Mouse (Mus musculus): ENCODE results near the gene Agbl5. TPM values are rescaled to one million over a fixed set of nuclear protein-coding genes. Genes with fewer than 3 reads are reported as not detected.

The Agbl5 gene
- polyA plus RNA-seq, 1 experiment: 5.2 TPM

DNA sequence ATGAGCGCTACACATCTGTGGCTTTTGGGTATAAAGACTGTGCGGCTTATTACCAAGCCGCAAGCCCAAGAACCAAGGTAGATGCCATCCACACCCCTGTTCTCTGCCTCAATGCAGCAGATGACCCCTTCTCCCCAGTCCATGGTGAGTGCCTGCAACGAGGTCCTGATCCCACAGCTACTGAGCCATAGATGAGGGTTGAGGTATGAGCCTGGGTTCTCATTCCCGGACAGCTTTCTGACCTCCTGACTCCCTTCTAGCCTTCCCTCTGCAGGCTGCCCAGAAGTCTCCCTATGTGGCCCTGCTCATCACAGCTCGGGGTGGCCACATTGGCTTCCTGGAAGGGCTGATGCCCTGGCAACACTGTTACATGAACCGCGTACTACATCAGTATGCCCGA, 66.1 kb downstream of the Agbl5 start:
- peaks cover 61% of the 10 kb centered on the region for H3K36me3 ChIP-seq (ENCODE audit: control insufficient read depth, insufficient read depth)
- peaks cover 59% of the 10 kb centered on the region for H3K79me2 ChIP-seq (ENCODE audit: control insufficient read depth, insufficient read depth)
- no peaks in the 10 kb centered on the region for H3K27me3 ChIP-seq (ENCODE audit: control insufficient read depth, insufficient read depth, insufficient read length)
- peaks cover 32% of the 10 kb centered on the region for H3K79me3 ChIP-seq (ENCODE audit: low read depth)
- no peak overlapping the region for H3K4me3 ChIP-seq (ENCODE audit: insufficient read depth, poor library complexity, severe bottlenecking)
- TF ChIP-seq MYOD1 (IDR thresholded peaks at IDR 0.05; ENCODE audit: control insufficient read depth, insufficient read length, low read depth) (no peak), MYOG (IDR thresholded peaks at IDR 0.05; ENCODE audit: control insufficient read depth, extremely low read depth, insufficient read length) (no peak), CTCF (IDR thresholded peaks at IDR 0.05; ENCODE audit: control insufficient read depth, insufficient read depth, insufficient read length) (no peak), USF1 (IDR thresholded peaks at IDR 0.05; ENCODE audit: low read depth) (no peak), CEBPB (IDR thresholded peaks at IDR 0.05; ENCODE audit: low read depth) (no peak), FOSL1 (IDR thresholded peaks at IDR 0.05; ENCODE audit: insufficient read depth, low read length, poor library complexity, severe bottlenecking) (no peak), MAX (IDR thresholded peaks at IDR 0.05) (no peak)
- H3ac ChIP-seq (ENCODE audit: control insufficient read depth, insufficient read length, low read depth): no peak overlapping the region

DNA sequence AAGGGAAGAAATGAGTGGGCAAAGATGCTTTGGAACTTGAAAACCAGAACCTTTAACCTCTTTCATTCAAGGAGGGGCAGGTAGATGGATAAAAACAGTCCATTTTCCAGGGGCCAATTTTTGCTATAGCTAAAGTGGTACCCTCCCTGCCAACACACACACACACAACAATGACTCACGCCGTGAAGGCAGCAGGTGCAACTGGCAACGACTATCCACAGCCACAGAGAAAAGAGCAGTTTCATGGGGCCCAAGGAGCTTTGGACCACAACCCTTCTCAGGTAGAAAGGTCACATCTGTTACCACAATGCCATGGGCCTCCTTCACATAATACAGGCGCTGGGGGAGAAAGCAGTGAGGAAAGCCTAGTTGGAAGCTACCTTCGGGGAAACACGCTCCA, 67.3 kb downstream of the Agbl5 start:
- Histone ChIP-seq H3K79me3 (ENCODE audit: low read depth) (peaks cover 35% of the 10 kb centered on the region), H3K27me3 (ENCODE audit: control insufficient read depth, insufficient read depth, insufficient read length) (no peaks in the 10 kb centered on the region), H3ac (ENCODE audit: control insufficient read depth, insufficient read length, low read depth) (no peak overlapping the region), H3K36me3 (ENCODE audit: control insufficient read depth, insufficient read depth) (peaks cover 61% of the 10 kb centered on the region), H3K4me3 (ENCODE audit: insufficient read depth, poor library complexity, severe bottlenecking) (no peak overlapping the region), H3K79me2 (ENCODE audit: control insufficient read depth, insufficient read depth) (peaks cover 58% of the 10 kb centered on the region)
- TF ChIP-seq MYOD1 (IDR thresholded peaks at IDR 0.05; ENCODE audit: control insufficient read depth, insufficient read length, low read depth): peak; percentile 3
- no peak for TF ChIP-seq MYOG (IDR thresholded peaks at IDR 0.05; ENCODE audit: control insufficient read depth, extremely low read depth, insufficient read length)

Other genes with a start within 250 kb of the Agbl5 start
- gene Slc35f6, start 240.8 kb upstream of the Agbl5 start, polyA plus RNA-seq (2012; fragmentation: generic; extraction: Trizol): 24.9 TPM
- gene Cenpa, start 221.9 kb upstream of the Agbl5 start, polyA plus RNA-seq (2012; fragmentation: generic; extraction: Trizol): 185 TPM
- gene Dpysl5, start 177.1 kb upstream of the Agbl5 start, polyA plus RNA-seq (2012; fragmentation: generic; extraction: Trizol): 0.01 TPM
- gene Mapre3, start 74.1 kb upstream of the Agbl5 start, polyA plus RNA-seq (2012; fragmentation: generic; extraction: Trizol): 12.0 TPM
- gene Tmem214, start 20.7 kb upstream of the Agbl5 start, polyA plus RNA-seq (2012; fragmentation: generic; extraction: Trizol): 46.1 TPM
- 348 TPM for gene Ost4, start 19.1 kb downstream of the Agbl5 start, polyA plus RNA-seq (2012; fragmentation: generic; extraction: Trizol)
- 9.9 TPM for gene Emilin1, start 24.7 kb downstream of the Agbl5 start, polyA plus RNA-seq (2012; fragmentation: generic; extraction: Trizol)
- 16.2 TPM for gene Khk, start 32.7 kb downstream of the Agbl5 start, polyA plus RNA-seq (2012; fragmentation: generic; extraction: Trizol)
- 8.2 TPM for gene Cgref1, start 56.9 kb downstream of the Agbl5 start, polyA plus RNA-seq (2012; fragmentation: generic; extraction: Trizol)
- gene Preb, start 71.7 kb downstream of the Agbl5 start, polyA plus RNA-seq (2012; fragmentation: generic; extraction: Trizol): 108 TPM
- gene Tcf23, start 80.0 kb downstream of the Agbl5 start, polyA plus RNA-seq (2012; fragmentation: generic; extraction: Trizol): 0.07 TPM
- 70.7 TPM for gene Atraid, start 159.6 kb downstream of the Agbl5 start, polyA plus RNA-seq (2012; fragmentation: generic; extraction: Trizol)
- 11.6 TPM for gene Slc5a6, start 160.2 kb downstream of the Agbl5 start, polyA plus RNA-seq (2012; fragmentation: generic; extraction: Trizol)
- gene Cad, start 166.1 kb downstream of the Agbl5 start, polyA plus RNA-seq (2012; fragmentation: generic; extraction: Trizol): 64.9 TPM
- not detected for gene Dnajc5g, start 217.6 kb downstream of the Agbl5 start, polyA plus RNA-seq (2012; fragmentation: generic; extraction: Trizol)
- gene Slc30a3, start 219.5 kb downstream of the Agbl5 start, polyA plus RNA-seq (2012; fragmentation: generic; extraction: Trizol): 0.71 TPM
- 6.5 TPM for gene Trim54, start 228.0 kb downstream of the Agbl5 start, polyA plus RNA-seq (2012; fragmentation: generic; extraction: Trizol)